Mouse (Mus musculus) layer of hippocampus, adult 8-10 months (tissue): ENCODE data around the gene Slc12a5. TPM values are rescaled to one million over a fixed set of nuclear protein-coding genes. Genes with fewer than 3 reads are reported as not detected.
A peak's percentile ranks its signal among the peaks of the same experiment; 100 is the strongest.

Source experiments
- DNase-seq, 2 experiments: peaks; one replicate each; pipeline ENCODE4 v3.0.0; 2022; ENCODE audit warnings: low spot score in 2 of 2
- total RNA-seq, 4 experiments: library from RNA; stranded (reverse); gene quantifications; 2 replicates each; pipeline ENCODE4 v1.2.4; 2022

Slc12a5 gene
- total RNA-seq, 4 experiments from 2014 or later: 370 to 437 (median 422) TPM

GRCm38 (mm10) chr2:165027163-165027562 lies 66.6 kb downstream of the Slc12a5 start:
- no peak for DNase-seq

GRCm38 (mm10) chr2:165032533-165032932 lies 71.9 kb downstream of the Slc12a5 start:
- no peak for DNase-seq

- no peak for DNase-seq
Measured at GRCm38 (mm10) chr2:165033306-165033705, 72.7 kb downstream of the Slc12a5 start.

GRCm38 (mm10) chr2:165034131-165035057 lies 73.8 kb downstream of the Slc12a5 start, which contains the start of gene Ncoa5:
Gene Ncoa5 (minus strand): TSS chr2:165034867.
- DNase-seq: peak; percentile 96 to 98

GRCm38 (mm10) chr2:165035058-165035431 lies 74.4 kb downstream of the Slc12a5 start:
- DNase-seq: no peak

GRCm38 (mm10) chr2:165037415-165037814 lies 76.8 kb downstream of the Slc12a5 start:
- DNase-seq: no peak

- DNase-seq: no peak
Measured at GRCm38 (mm10) chr2:165042126-165042525, 81.5 kb downstream of the Slc12a5 start.

- DNase-seq: no peak
Measured at GRCm38 (mm10) chr2:165043090-165043636, 82.6 kb downstream of the Slc12a5 start.

- no peak for DNase-seq
Measured at GRCm38 (mm10) chr2:165043729-165044128, 83.1 kb downstream of the Slc12a5 start.

- DNase-seq: no peak
Measured at GRCm38 (mm10) chr2:165049044-165049443, 88.4 kb downstream of the Slc12a5 start.

Other genes starting within 250 kb of the Slc12a5 start
- not detected for gene Spint5, start 245.5 kb upstream of the Slc12a5 start, total RNA-seq
- gene Wfdc3, start 214.9 kb upstream of the Slc12a5 start, total RNA-seq: 1 to 10 TPM in 3 of 4 experiments, under 1 TPM in 1; 0.99 to 2.4 (median 1.8) TPM
- gene Dnttip1, start 214.8 kb upstream of the Slc12a5 start, total RNA-seq: 10 to 100 TPM; 32.6 to 36.7 (median 35.3) TPM
- under 1 TPM in 3 of 4 experiments, not detected in 1; 0.33 to 0.81 (median 0.48) TPM for gene Ube2c, start 190.9 kb upstream of the Slc12a5 start, total RNA-seq
- 1 to 10 TPM in 1 of 4 experiments, not detected in 3; 1.4 TPM for gene Tnnc2, start 180.8 kb upstream of the Slc12a5 start, total RNA-seq
- gene Snx21, start 175.0 kb upstream of the Slc12a5 start, total RNA-seq: 10 to 100 TPM; 33.0 to 44.9 (median 39.9) TPM
- 10 to 100 TPM; 25.1 to 34.0 (median 27.7) TPM for gene Acot8, start 155.9 kb upstream of the Slc12a5 start, total RNA-seq
- gene Zswim3, start 155.7 kb upstream of the Slc12a5 start, total RNA-seq: 10 to 100 TPM in 1 of 4 experiments, 1 to 10 TPM in 3; 8.3 to 10.2 (median 9.5) TPM
- 10 to 100 TPM; 22.2 to 25.1 (median 22.9) TPM for gene Zswim1, start 138.1 kb upstream of the Slc12a5 start, total RNA-seq
- gene Spata25, start 132.3 kb upstream of the Slc12a5 start, total RNA-seq: 1 to 10 TPM in 1 of 4 experiments, under 1 TPM in 1, not detected in 2; 0.54 to 1.3 TPM
- gene Ctsa, start 127.9 kb upstream of the Slc12a5 start, total RNA-seq: 100 to 1,000 TPM in 3 of 4 experiments, 10 to 100 TPM in 1; 96.9 to 242 (median 147) TPM
- gene Neurl2, start 127.3 kb upstream of the Slc12a5 start, total RNA-seq: 1 to 10 TPM; 1.6 to 4.9 (median 3.6) TPM
- gene Pltp, start 103.1 kb upstream of the Slc12a5 start, total RNA-seq: 100 to 1,000 TPM in 2 of 4 experiments, 10 to 100 TPM in 2; 81.0 to 114 (median 96.0) TPM
- 10 to 100 TPM; 40.5 to 62.8 (median 49.0) TPM for gene Pcif1, start 81.5 kb upstream of the Slc12a5 start, total RNA-seq
- gene Zfp335, start 49.0 kb upstream of the Slc12a5 start, total RNA-seq: 10 to 100 TPM; 24.8 to 33.0 (median 29.0) TPM
- gene Mmp9, start 20.0 kb upstream of the Slc12a5 start, total RNA-seq: 1 to 10 TPM; 1.5 to 2.2 (median 2.0) TPM
- 10 to 100 TPM; 46.2 to 63.5 (median 55.9) TPM for gene Ncoa5, start 74.1 kb downstream of the Slc12a5 start, total RNA-seq
- gene Cd40, start 94.8 kb downstream of the Slc12a5 start, total RNA-seq: 1 to 10 TPM in 1 of 4 experiments, under 1 TPM in 3; 0.22 to 1.0 (median 0.58) TPM
- gene 1700025C18Rik, start 129.9 kb downstream of the Slc12a5 start, total RNA-seq: not detected